Mouse (Mus musculus): ENCODE data around the gene Mcub.

DNA sequence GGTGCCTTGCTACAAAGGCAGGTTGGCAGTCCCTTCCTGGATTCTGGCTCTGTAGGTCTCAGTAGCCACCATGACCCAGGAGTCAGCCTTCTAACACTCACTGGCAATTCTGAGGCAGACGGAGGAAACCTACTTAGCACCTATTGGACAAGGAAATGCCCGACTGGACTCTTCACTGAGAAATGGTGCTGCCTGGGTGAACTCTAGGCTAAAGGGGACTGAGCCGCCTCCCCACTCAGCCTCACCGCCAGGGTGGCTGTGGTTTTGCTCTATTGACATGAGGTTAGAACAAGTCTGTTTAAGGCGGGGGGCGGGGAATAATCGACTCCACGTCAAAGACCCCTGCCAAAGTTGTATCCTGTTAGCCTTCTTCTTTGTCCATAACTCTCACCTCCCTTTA lies 66.1 kb downstream of the Mcub start:
- no peak for TF ChIP-seq CTCF (IDR thresholded peaks at IDR 0.05; ENCODE audit: borderline replicate concordance, extremely low read depth, insufficient read depth, insufficient read length)
- TF ChIP-seq POLR2A (IDR thresholded peaks at IDR 0.05; ENCODE audit: borderline replicate concordance, extremely low read depth, insufficient read depth, insufficient read length, poor library complexity, severe bottlenecking): no peak
